Mouse (Mus musculus) liver, adult 2 months (tissue): Measurements from ENCODE around the gene Prex1. TPM values are rescaled to one million over a fixed set of nuclear protein-coding genes. Genes with fewer than 3 reads are reported as not detected.

ENCODE experiments used
- DNase-seq: peaks from one replicate; pipeline ENCODE4 v3.0.0-alpha.2; 2011; ENCODE audit warnings: low read depth, low spot score; ENCODE audit errors: extremely low read depth
- H3K27ac ChIP-seq: fragments of 200-500 bp; replicated peaks from 2 replicates; pipeline ENCODE4 v1.5.1; 2012; ENCODE audit warnings: low read depth, mild to moderate bottlenecking, control low read depth, inconsistent platforms, low read length; ENCODE audit not compliant: insufficient read depth
- H3K27me3 ChIP-seq: fragments of 200-500 bp; 2 replicates; pipeline ENCODE4 v1.6.1; 2012; ENCODE audit warnings: mild to moderate bottlenecking, moderate library complexity, low read length, inconsistent platforms; ENCODE audit not compliant: control insufficient read depth, insufficient read depth
- H3K36me3 ChIP-seq: fragments of 200-500 bp; 2 replicates; pipeline ENCODE4 v1.6.1; 2012; ENCODE audit warnings: low read length, inconsistent platforms; ENCODE audit not compliant: control insufficient read depth, insufficient read depth
- H3K4me1 ChIP-seq: fragments of 200-500 bp; 2 replicates; pipeline ENCODE4 v1.6.1; 2011; ENCODE audit warnings: low read length; ENCODE audit not compliant: control insufficient read depth, insufficient read depth
- H3K4me3 ChIP-seq: fragments of 200-500 bp; 2 replicates; pipeline ENCODE4 v1.5.1; 2011; ENCODE audit warnings: low read depth, mild to moderate bottlenecking, control low read depth, low read length, moderate library complexity; ENCODE audit not compliant: insufficient read depth
- H3K79me2 ChIP-seq: fragments of 200-500 bp; 2 replicates; pipeline ENCODE4 v1.6.1; 2012; ENCODE audit warnings: inconsistent platforms, mild to moderate bottlenecking, low read length, moderate library complexity; ENCODE audit not compliant: control insufficient read depth, insufficient read depth
- H3K9ac ChIP-seq: fragments of 200-500 bp; 2 replicates; pipeline ENCODE4 v1.6.1; 2012; ENCODE audit warnings: low read depth, mild to moderate bottlenecking, control low read depth, inconsistent platforms, low read length
- CTCF ChIP-seq: fragments of 200-500 bp; IDR thresholded peaks from 2 replicates; pipeline ENCODE4 v1.5.1; 2011; ENCODE audit warnings: low read depth, low read length, control low read depth
- POLR2A ChIP-seq: fragments of 200-500 bp; IDR thresholded peaks from 2 replicates; pipeline ENCODE4 v1.6.1; 2011; ENCODE audit warnings: low read length, control low read depth; ENCODE audit not compliant: insufficient read depth; ENCODE audit errors: extremely low read depth
- WGBS: fragments of 180-500 bp; shearing (Covaris S2); methylation state at CpG from one replicate; pipeline ENCODE4 v1.1.7; 2018; 5-methylcytosine and 5-hydroxymethylcytosine counted together
- polyA plus RNA-seq: library from polyadenylated mRNA; depleted of rRNA; stranded (reverse); fragments of >200 nt; gene quantifications from 2 replicates; pipeline ENCODE4 v1.2.3, GENCODE M21; 2012
- total RNA-seq: library from RNA; depleted of rRNA; stranded (reverse); fragments of >200 nt; gene quantifications from 2 replicates; pipeline ENCODE4 v1.2.3, GENCODE M21; 2014

Prex1 gene
- total and polyA plus RNA-seq, 2 experiments: 2.0 to 5.6 TPM

- DNase-seq: no peak
Observed at GRCm38 (mm10) chr2:166619906-166620490, 93.6 kb downstream of the Prex1 start.

GRCm38 (mm10) chr2:166619270-166619669 lies 94.4 kb downstream of the Prex1 start:
- Histone ChIP-seq H3K27ac (no peak overlapping the region), H3K4me3 (no peak overlapping the region), H3K4me1 (no peaks in the 10 kb centered on the region; the same call in 1 of the 2 replicates), H3K27me3 (no peaks in the 10 kb centered on the region), H3K36me3 (no peaks in the 10 kb centered on the region), H3K79me2 (no peaks in the 10 kb centered on the region), H3K9ac (no peak overlapping the region)
- TF ChIP-seq POLR2A: no peak
- no peak for TF ChIP-seq CTCF
- DNase-seq: no peak
- WGBS: 83% methylated on average over 5 of the region's 5 CpGs

More at GRCm38 (mm10) chr2:166619906-166620490, 93.6 kb downstream of the Prex1 start:
- H3K27me3 ChIP-seq: no peaks in the 10 kb centered on the region
- H3K9ac ChIP-seq: no peak overlapping the region
- H3K36me3 ChIP-seq: no peaks in the 10 kb centered on the region
- H3K27ac ChIP-seq: no peak overlapping the region
- no peaks in the 10 kb centered on the region for H3K79me2 ChIP-seq
- no peak for TF ChIP-seq POLR2A
- no peak for TF ChIP-seq CTCF
- no peak overlapping the region for H3K4me3 ChIP-seq
- no peaks in the 10 kb centered on the region; the same call in 1 of the 2 replicates for H3K4me1 ChIP-seq
- WGBS: 62% methylated on average over 10 of the region's 10 CpGs

DNA sequence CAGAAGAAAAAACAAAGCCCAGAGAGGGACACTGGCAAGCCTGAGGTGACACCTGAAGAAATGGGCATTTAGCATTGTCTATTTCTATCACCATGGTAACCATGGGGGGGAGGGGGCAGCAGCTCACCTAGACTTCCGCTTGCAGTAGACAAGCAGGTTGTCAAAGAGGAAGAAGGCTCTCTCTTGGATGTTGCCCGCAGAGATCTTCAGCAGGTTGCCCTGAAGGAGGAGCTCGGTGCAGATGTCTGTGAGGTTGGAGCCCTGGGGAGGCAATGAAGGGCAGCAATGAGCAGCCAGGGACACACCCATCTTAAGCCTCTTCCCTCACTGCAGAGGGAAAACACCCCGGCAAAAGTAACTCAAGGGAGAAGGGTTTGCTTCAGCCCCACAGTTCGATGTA lies 95.9 kb downstream of the Prex1 start:
- no peak overlapping the region for H3K27ac ChIP-seq
- no peak overlapping the region for H3K9ac ChIP-seq
- no peaks in the 10 kb centered on the region for H3K79me2 ChIP-seq
- no peaks in the 10 kb centered on the region for H3K27me3 ChIP-seq
- no peak for DNase-seq
- WGBS: 93% methylated on average over 5 of the region's 5 CpGs
- TF ChIP-seq CTCF (no peak), POLR2A (no peak)
- H3K4me3 ChIP-seq: no peak overlapping the region
- no peaks in the 10 kb centered on the region for H3K36me3 ChIP-seq
- H3K4me1 ChIP-seq: no peaks in the 10 kb centered on the region; the same call in 1 of the 2 replicates

DNA sequence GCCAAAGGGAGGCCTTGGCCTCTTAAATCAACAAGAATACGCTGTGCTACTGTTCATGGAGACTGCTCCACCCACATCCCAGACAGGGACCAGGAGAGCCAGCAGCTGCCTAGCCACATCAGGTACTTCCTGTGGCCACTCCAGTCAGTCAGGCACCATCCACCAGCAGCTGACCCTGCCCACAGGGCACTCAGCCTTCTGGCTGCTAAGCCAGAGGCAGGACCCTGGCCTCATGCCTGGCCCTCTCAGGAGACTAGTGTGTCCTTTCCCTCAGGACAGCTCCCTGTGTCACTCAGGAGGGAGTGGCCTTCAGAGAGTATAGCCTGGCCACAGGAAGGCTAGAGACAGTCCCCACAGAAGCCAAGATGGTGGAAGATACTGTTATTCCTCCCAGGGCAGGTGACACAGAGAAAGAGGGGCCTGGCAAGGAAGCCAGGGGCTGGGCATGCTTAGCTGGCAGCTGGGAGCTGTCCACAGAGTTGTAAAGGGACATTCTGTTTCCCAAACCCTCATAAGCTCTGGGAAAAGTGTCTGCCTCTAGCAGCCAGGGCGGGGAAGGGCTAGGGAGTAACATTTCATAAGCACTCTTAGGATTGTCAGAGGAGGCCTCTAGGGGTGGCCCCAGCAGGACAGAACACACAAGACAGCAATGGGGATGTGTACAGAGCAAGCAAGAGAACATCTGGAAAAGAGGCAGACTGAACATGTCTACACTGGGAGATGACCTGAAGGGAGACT lies 98.1 kb downstream of the Prex1 start:
- TF ChIP-seq POLR2A (no peak), CTCF (no peak)
- Histone ChIP-seq H3K27ac (no peak overlapping the region), H3K4me1 (no peaks in the 10 kb centered on the region; the same call in 1 of the 2 replicates), H3K4me3 (no peak overlapping the region), H3K36me3 (no peaks in the 10 kb centered on the region), H3K79me2 (no peaks in the 10 kb centered on the region), H3K27me3 (no peaks in the 10 kb centered on the region), H3K9ac (no peak overlapping the region)
- WGBS: 75% methylated on average over 2 of the region's 2 CpGs
- DNase-seq: no peak

- Histone ChIP-seq H3K27ac (no peak overlapping the region), H3K4me3 (no peak overlapping the region), H3K9ac (no peak overlapping the region), H3K79me2 (no peaks in the 10 kb centered on the region), H3K27me3 (no peaks in the 10 kb centered on the region), H3K4me1 (no peaks in the 10 kb centered on the region), H3K36me3 (no peaks in the 10 kb centered on the region)
- no peak for TF ChIP-seq CTCF
- no peak for TF ChIP-seq POLR2A
- 81% methylated on average over 5 of the region's 5 CpGs for WGBS
- DNase-seq: no peak
Observed at GRCm38 (mm10) chr2:166610271-166610670, 103.4 kb downstream of the Prex1 start.

DNA sequence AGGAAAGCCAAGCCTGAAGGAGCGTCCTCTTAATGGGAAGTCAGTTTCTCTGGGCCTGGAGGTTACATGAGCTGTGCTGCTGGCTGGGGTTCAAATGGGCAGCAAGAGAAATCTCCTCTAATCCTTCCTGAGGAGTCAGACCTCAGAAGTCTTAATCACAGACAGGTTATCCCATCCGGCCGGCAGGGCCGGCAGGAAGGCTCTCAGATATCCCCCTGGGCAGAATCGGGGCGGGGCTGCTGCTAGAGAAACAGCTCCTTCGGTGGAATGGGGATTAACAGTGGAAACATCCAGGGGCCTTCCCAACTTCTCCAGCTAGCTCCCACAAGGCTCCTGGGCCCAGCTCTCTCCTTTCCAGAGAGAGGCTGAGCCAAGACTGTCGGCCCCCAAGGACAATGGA lies 105.1 kb downstream of the Prex1 start:
- H3K36me3 ChIP-seq: no peaks in the 10 kb centered on the region
- no peak overlapping the region for H3K27ac ChIP-seq
- no peak overlapping the region for H3K9ac ChIP-seq
- no peaks in the 10 kb centered on the region for H3K4me1 ChIP-seq
- TF ChIP-seq CTCF (no peak), POLR2A (no peak)
- no peak for DNase-seq
- 62% methylated on average over 8 of the region's 8 CpGs for WGBS
- H3K79me2 ChIP-seq: no peaks in the 10 kb centered on the region
- H3K4me3 ChIP-seq: no peak overlapping the region
- no peaks in the 10 kb centered on the region for H3K27me3 ChIP-seq
